Mouse (Mus musculus): ENCODE data around the gene Ocln.

Ocln gene

DNA sequence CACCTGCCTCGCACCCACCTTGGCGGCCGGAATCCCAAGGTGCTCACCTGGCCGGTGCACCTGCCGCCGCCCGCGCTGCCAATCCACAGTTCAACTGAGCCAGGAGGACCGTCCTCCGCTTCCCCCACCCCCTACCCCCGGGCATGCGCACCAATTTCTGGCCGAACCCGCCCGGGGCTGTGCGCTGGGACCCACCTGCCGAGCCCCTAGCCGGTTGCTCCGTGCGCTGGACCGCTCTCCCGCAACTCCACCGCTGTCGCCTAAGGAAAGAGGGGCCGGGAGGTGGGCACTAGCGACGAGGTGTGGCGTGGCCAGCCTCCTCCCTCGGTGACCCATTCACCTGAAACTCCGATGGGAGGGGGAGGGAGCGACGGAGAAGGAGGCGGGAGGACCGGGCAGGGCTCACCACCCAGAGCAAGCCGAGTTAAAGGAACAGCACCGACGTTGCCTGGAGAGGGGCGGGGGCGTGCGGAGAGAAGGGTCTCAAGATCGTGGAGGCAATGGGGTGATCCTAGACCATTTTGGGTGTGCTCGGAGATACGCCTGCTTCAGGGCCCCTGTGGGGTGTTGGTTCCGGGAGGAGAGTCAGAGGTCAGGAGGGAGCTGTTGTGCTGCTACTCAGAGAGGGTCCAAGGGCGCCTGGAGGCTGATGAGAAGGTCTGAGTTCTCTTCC, at the start of gene Ocln:
Gene Ocln, minus strand, starts transcription at position 350 of the 673 bp plus-strand sequence.
- DNase-seq: peak; percentile 22

DNA sequence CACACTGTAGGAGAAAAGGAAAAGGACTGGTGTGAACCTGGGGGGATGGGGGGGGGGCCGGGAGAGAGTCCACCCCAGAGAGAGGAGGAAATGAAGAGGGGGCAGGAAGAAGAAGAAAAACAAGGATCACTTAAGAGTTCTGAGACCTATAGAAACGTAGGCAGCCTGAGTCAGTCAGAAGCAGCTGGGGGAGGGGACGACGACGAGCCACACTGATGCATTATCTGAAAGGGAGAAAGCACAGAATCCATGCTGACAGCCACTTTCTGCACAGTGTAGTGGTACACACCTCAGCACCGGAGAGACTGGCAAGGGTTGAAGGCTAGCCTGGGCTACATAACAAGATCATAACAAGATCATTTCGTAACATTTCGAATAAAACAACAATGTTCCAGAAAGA, 48.5 kb upstream of the Ocln start:
- no peak for DNase-seq

DNA sequence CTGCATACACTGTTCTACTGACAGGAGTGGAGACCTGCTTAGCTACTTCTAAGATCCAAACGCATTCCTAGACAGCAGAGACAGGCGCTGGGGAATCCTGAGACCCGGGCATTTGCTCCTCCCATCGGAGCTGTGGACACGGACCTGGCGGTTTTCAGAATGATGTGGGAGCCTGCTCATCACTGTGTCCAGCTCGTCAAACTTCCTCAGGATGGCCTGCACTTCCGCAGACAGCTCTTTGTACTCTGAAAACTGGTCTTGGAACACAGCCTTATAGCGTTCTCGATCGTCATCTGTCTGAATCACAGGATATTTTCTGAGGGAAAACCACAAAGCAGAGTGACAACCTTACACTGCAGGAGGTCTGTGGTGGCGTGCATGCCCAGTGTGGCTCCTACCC, 47.8 kb upstream of the Ocln start:
- DNase-seq: no peak

DNA sequence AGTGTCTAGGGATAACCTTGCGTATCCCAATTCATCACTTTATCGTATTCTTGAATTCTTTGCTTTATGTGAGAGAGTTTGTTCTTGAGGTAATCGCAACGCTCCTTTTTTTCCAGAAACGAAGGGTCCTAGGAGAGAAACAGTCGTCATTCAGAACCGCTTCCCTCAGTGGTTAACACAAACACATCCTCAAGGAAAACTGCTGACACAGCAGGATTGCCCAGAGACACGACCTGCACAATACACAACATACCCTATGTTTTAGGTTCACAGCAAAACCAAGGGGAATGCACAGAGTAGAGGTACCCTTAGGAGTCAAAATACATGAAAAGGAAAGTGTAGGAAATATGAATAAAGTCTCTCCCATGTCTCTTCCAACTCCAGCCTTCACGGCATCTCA, 44.8 kb upstream of the Ocln start:
- no peak for DNase-seq

DNA sequence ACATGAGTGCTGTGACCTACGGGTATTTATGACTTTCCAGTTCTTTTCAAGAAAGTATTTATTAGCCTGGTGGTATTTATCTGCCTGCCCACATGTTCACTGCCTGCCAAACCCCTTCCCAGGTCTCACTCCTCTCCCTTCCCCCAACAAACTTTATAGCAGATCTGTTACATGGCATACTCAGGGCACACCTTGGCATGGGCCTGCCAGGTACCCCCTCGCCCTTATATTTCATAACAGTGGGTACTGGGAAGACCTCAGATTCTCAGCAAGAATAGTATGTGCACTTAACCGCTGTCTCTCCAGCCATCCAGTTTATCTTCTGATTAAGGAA, 43.0 kb upstream of the Ocln start:
- no peak for DNase-seq

DNA sequence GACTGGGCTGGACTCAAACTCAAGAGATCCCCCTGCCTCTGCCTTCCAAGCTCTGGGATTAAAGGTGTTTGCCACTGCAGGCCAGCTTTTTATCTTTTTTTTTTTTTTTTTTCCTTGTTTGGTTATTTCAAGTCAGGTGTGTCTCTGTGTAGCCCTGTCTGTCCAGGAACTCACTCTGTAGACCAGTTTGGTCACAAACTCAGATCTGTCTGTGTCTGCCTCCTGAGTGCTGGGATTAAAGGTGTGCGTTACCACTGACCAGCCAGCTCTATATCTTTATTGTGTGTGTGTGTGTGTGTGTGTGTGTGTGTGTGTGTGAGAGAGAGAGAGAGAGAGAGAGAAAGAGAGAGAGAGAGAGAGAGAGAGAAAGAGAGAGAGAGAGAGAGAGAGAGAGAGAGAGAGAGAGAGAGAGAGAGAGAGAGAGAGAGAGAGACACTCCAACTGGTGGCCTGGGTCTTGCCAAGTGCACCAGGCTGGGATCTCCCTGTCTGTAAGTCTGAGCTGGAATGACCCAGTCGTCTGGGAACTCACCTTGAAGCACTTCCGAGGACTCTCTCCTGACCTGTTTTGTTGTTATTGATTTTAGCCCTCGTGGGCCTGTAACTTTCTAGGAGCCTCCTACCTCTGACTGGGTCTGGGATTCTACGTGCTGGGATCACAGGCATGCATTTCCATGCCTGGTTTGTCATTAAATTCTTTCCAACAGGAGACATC, 42.5 kb upstream of the Ocln start:
- DNase-seq: no peak

DNA sequence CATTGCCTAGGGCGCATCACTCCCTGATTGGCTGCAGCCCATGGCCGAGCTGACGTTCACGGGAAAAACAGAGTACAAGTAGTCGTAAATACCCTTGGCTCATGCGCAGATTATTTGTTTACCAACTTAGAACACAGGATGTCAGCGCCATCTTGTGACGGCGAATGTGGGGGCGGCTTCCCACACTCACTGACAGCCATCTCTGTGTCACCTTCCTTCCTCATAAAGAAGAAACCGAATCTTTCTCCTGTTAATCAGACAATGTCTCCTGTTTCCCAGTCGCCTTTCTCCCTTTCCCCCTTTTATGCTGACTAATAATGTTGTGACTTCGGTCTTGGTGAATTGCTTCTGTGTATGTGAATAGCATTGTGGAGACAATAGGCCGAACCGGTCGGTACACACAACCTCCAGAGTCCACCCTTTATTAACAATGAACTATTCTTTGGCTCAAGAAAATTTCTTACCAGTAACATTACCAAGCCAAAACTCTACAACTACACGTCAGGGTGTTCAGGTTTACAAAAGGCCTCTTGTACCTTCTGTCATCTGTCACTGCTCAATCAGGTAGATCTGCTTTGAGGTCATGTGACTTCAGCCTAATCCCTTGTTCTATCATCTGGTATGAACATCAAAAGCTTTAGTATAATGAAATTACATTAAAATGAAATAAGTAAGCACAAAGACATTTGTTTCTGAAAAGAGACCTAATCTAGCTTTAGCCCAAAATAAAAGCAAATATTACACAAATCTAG, 41.7 kb upstream of the Ocln start:
- DNase-seq: no peak

DNA sequence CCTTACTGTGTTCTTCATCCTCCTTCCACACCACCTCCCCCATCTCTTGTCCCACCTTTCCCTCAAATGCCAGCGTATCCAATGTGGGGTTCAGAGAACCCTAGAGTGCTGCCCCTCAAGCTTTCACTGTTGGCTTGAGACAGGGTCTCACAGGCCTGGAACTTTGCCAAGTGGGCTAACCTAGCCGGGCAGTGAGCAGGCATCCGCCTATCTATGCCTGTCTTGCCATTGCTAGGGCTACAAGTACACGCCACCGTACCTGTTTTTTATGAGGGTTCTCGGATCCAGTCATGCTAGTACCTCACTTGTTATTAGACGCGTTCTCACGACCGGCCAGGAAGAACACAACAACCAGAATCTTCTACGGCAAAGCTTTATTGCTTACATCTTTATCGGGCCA, 36.1 kb upstream of the Ocln start:
- no peak for DNase-seq

DNA sequence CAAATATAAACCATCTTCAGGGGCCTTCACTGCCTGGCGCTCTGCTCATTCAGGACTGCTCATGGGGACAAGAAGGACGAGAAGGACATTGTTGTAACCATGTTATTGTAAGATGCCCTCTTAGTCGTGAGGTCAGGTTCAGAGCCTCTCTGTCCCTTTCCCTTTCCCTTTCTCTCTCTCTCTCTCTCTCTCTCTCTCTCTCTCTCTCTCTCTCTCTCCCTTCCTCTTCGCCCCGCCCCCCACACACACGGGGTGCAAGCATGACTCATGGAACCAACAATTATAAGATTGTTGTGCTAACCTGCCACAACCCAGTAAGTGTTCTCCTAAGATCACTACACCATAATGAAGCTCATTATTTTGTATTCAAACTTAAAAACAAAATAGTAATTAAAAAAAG, 29.6 kb upstream of the Ocln start:
- DNase-seq: no peak

DNA sequence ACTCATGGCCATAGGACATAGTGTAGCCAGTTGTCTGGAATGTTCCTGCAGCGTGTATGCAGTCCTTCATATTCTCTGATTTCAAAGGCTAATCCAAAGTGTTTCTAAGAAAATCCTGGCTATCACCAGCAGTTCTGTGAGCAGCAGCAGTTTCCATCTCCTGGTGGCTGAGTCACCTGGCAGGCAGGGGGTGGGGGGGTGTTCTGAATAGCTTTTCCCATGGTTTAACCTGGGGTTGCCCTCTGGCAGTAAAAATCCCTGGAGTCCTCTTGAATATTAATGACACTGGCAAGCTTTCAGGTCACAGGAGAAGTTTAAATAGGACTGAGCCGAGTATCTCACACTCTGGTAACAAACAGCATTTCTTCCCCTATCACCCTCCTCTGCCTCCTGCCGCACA, 29.2 kb upstream of the Ocln start:
- DNase-seq: no peak

DNA sequence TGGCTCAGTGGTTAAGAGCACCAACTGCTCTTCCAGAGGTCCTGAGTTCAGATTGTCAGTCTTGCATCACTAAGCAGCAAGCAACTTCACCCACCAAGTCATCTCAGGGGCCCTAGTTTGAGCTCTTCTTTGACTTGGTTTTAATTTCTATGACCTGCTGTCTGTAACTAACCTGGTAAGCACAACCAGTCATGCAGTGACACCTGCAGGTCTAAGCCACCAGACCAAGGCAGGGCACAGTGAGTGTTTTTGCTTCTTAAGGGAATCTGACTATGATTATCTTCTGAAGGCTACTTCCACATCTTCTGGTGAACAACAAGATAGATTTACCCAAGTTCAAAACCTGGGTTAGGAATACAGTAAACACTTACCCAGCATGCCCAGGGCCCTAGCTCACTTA, 27.4 kb upstream of the Ocln start:
- DNase-seq: no peak

DNA sequence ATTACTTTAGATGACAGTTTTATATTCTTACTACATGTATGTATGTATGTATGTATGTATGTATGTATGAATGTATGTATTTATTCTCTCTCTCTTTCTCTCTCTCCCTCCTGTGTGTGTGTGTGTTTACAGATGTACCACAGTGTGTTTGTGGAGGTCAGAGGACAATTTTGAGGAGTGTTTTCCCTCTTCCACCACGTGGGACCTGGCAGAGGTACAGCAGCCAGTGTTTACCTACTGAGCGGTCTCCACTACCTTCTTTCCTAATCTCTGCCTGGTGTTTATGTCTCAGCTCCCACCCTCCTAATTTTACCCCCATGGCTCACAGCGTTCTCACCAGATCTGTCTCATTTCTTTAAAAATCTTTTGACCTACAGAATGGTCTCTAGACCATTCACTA, 26.7 kb upstream of the Ocln start:
- no peak for DNase-seq

DNA sequence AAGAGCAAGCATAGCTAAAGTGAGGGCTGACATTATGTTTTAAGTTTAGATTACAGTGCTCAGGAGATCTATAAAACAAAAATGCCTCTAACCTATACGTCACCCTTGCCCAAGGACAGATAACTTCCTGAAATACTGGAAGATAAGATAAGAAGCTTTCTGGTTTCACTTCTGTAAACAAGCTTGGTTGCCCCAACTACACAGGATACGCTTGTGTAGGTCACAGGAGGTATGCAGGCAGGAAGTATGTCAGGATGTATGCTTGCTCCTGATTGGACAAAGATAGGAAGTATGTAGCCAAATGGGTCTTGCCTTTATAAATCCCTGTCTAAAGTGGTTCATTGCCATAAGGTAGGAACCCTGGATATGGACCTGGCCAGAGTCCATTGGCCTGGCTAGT, 23.4 kb upstream of the Ocln start:
- DNase-seq: no peak

DNA sequence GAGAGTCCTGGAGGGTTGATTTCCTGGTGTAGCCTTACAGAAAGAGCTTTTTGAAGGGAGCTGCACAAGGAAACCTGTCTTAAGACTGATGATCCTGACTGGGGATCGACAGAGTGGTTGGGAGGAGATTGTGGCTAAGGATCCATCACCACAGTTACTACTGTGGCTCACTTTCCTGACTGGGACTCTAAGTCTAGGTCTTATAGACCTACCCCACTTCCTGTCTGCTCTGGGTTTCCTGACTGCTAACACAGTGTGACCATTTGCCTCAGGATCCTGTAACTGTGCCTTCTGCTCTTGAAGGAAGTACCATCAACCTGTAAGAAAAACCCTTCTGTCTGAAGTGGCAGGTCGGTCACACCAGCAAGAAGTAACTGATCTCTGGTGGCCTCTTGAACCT, 18.2 kb upstream of the Ocln start:
- DNase-seq: no peak

DNA sequence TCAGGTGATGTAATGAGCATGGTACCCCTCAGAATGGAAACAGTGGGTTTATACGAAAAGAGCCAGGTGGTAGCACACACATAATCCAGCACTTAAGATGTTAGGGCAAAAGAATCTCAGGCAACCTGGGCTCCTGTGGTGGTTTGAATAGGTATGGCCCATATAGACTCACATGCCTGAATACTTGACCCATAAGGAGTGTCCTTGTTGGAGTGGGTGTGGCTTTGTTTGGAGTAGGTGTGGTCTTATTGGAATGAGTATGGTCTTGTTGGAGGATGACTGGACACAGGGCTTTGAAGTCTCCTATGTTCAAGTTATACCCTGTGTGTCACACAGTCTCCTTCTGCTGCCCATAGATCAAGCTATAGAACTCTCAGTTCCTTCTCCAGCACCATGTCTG, 15.8 kb upstream of the Ocln start:
- DNase-seq: no peak

DNA sequence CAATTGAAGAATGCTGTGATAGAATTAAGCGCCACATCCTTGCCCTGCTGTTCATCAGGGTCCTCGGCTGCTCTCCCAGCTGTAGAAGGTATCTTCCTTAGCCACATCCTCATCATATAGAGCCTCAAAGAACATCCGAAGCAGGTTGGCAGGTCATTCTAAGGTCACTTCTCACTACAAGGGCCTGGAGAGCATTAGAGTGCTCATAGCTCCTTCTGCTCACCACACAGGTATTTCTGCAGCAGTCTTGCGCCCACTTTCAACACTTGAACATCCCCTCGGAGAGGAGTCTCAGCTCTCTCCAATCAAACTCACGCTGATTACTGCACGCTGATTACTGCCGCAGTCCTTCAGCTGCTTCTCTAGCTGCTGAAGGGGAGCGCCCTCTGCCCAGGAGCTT, 6.9 kb upstream of the Ocln start:
- DNase-seq: no peak

DNA sequence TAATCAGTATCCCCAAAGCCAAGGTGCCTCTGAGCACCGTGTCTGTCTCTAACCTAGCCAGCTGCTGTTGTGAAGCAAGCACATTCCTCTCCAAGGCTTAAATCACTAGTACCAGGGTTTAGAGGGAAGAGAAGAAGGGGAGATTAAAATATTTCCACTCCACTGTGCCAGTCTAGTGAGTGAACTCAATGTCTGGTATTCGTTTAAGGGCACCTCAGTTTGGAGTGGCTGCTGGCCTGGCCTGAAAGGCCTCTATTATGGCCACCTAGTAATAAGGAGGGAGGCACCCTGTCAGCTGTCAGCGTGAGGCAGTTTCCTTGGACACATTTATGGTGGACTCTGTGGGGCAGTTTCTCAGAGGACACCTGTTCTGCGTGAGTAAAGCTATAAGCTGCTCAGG, 4.5 kb upstream of the Ocln start:
- no peak for DNase-seq

DNA sequence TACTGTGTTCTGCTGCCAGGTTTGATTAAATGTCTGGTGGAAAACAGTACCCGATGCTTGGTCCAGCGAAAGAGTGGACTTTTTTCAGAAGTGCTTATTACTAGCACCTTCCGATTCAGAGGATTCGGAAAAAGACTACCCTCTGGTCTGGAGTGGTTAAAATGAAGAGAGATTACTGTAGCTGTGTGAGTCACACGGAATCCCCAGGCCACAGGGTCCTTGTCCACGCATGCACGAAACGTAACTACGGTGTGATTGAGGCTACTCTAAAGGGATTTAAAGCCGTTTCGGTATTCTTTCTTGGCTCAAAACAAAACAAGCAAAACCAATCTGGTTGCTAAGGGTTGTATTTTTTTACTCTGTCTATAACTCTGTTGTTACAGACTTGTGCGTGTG, 522 bp upstream of the Ocln start:
- no peak for DNase-seq

DNA sequence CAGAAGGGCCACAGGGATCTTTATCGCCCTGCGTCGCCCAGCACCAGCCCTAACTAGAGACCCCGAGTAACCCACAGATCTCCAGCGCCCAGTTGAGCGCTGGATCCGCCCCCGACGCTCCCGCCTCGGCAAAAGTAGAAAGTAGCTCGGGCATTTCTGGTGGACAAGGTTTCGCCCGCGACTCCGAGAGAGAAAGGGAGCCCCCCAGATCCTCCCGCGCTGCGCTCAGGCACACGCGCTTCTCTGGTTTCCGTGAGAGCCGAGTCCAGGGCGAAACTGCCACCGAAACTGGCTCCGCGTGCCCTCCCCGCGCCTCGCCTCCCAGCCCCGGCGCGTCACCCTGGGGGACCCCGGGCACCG, 529 bp downstream of the Ocln start:
- peak; percentile 22 for DNase-seq

DNA sequence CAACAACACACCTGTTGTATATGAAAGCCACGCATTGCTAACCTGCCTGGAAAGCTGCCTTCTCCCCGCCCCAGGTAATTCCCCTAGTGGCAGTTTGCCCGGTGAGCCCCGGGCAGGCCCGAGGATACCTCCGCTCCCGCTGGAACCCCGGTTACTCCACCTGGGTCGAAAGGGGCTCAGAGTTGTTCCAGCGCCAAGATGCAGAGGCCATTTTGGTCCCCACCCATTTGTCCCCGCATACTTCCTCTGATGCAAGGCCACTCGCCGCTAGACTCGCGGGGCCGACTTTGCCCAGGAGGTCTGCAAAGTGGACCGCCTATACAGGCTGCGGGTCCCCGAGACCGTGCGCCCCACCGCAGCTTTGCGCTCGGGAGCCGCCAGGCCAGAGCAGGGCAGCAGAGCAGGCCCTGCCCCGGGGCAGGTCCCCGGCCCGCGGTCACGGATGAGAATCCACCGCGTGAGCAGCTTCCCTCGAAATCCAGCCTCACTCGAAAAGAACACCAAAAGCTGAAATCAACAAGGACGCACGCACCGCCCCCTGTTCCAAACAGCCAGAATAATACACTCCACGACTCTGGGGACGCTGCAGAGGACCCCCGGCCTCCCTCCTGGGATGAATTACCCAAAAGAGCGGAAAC, 1.0 kb downstream of the Ocln start:
- DNase-seq: peak; percentile 5

DNA sequence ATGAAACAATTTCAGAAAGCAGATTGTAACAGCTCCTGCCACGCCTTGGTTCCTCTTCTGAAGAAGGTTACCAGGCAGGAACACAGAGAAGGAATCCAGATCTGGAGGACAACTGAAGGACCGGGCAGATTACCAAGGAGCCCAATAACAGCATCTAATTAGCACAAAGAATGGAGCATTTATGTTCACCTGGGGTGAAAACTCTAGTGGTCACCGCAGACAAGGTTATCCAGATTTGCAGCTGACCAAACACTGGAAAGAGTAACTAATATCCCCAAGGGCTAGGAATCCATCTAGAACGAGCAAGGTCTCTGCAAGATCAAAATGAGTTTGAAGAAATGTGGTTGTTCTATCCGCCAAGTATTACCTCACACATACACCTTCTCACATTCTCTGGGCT, 5.2 kb downstream of the Ocln start:
- DNase-seq: no peak

DNA sequence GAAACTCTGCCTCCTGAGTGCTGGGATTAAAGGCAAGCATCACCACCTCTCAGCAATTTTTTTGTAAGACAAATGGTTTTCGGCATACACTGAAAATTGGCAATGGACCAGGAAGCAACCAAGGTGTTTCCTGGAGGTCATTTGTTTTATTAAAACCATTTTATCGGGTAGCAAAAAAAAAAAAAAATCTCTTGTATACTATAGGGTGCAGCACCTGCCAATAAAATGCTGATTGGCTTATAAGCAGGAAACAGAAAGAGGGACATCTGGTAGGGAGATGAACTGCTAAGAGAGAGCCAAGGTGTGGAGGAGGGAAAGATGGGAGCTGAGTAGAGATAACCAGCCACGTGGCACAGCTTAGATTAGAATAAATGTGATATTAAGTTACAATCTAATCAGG, 7.0 kb downstream of the Ocln start:
- no peak for DNase-seq

DNA sequence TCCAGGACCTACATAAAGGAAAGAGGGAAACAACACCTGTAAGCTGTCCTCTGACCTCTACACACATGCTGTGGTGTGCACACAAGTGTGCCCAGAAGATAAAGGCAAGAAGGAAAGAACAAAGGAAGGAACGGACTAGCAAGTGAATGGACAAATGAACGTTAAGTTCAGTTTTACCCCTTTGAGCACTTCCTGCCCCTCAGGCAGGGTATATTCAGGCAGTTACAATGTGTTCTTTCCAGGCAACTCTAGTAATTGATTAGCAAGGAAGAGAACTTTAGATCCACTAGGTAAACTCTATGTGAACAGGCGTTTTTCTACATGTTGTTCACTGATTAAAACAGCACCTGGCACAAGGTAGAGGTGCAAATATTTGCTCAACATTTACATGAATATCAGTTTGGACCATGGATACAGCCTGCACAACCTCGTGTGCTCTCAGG, 8.3 kb downstream of the Ocln start:
- no peak for DNase-seq

Measured in right cerebral cortex, postnatal 4 days (tissue).